Mouse (Mus musculus): ENCODE results near the gene Rgs6. TPM values are rescaled to one million over a fixed set of nuclear protein-coding genes. Genes with fewer than 3 reads are reported as not detected.

Gene Rgs6
- polyA plus RNA-seq, 1 experiment from 2014 or later: 1.4 TPM

DNA sequence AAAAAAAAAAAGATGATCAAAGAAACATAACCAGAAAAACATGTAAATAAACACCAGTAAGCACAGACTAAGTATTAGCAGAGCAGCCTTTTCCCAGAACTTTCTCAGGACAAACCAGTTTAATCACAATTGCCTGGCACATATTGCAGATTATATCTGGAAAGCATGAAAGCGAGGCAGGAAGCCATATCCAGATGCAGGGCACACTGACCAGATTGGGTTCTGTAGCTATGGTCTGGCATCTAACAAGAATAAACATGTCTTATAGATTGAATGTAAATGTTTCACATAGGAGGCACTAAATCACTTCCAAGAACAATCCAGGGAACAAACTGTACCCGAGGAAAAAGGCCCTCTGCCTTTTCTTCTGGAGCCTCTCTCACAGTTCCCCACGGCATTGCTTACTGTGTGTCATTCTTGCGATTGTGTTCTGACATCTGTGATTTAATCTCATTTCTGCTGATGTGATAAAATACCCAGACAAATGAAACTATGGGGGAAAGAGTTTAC lies 423.0 kb downstream of the Rgs6 start:
- no peaks in the 10 kb centered on the region for H3K4me1 ChIP-seq (ENCODE audit: control insufficient read depth, insufficient read depth, low read length)
- no peak overlapping the region for H3K4me2 ChIP-seq (replicated peaks; ENCODE audit: low read depth, low read length)
- H3K4me3 ChIP-seq (ENCODE audit: low read depth, low read length): no peak overlapping the region
- no peak for ATAC-seq (ENCODE audit: insufficient number of reproducible peaks, insufficient read depth, low FRiP score, low read depth)
- WGBS: 78% methylated on average over 4 of the region's 4 CpGs
- H3K27ac ChIP-seq (ENCODE audit: low read length): no peak overlapping the region
- no peaks in the 10 kb centered on the region for H3K36me3 ChIP-seq (ENCODE audit: control insufficient read depth, insufficient read depth, low read length)
- no peak overlapping the region for H3K9ac ChIP-seq (replicated peaks; ENCODE audit: low read depth, low read length)
- H3K27me3 ChIP-seq (ENCODE audit: control insufficient read depth, insufficient read depth, low read length): no peaks in the 10 kb centered on the region
- no peaks in the 10 kb centered on the region for H3K9me3 ChIP-seq (ENCODE audit: control insufficient read depth, low read depth, low read length)

- Histone ChIP-seq H3K4me1 (ENCODE audit: control insufficient read depth, insufficient read depth, low read length) (no peaks in the 10 kb centered on the region), H3K4me2 (replicated peaks; ENCODE audit: low read depth, low read length) (no peak overlapping the region), H3K36me3 (ENCODE audit: control insufficient read depth, insufficient read depth, low read length) (no peaks in the 10 kb centered on the region), H3K9ac (replicated peaks; ENCODE audit: low read depth, low read length) (no peak overlapping the region), H3K4me3 (ENCODE audit: low read depth, low read length) (no peak overlapping the region), H3K27ac (ENCODE audit: low read length) (no peak overlapping the region), H3K9me3 (ENCODE audit: control insufficient read depth, low read depth, low read length) (no peaks in the 10 kb centered on the region), H3K27me3 (ENCODE audit: control insufficient read depth, insufficient read depth, low read length) (no peaks in the 10 kb centered on the region)
- ATAC-seq (ENCODE audit: insufficient number of reproducible peaks, insufficient read depth, low FRiP score, low read depth): no peak
- WGBS: 67% methylated on average over 4 of the region's 4 CpGs
These were observed 426.0 kb downstream of the Rgs6 start for GRCm38 (mm10) chr12:83013918-83014691.

DNA sequence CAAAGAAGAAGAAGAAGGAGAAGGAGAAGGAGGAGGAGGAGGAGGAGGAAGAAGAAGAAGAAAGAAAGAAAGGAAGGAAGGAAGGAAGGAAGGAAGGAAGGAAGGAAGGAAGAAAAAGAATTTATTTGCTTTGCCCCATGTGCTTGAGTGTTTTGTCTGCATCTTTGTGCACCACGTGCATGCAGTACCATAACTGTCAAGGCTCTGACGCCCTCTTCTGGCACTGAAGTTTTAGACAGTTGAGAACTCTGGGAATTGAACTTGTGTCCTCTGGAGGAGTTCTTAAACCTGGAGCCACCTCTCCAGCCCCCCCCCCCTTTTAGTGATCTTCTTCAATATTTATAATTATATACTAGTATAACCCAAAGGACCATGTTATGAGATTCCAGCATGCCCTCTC lies 426.8 kb downstream of the Rgs6 start:
- no peak overlapping the region for H3K4me3 ChIP-seq (ENCODE audit: low read depth, low read length)
- no peak overlapping the region for H3K9ac ChIP-seq (replicated peaks; ENCODE audit: low read depth, low read length)
- H3K9me3 ChIP-seq (ENCODE audit: control insufficient read depth, low read depth, low read length): no peaks in the 10 kb centered on the region
- H3K4me2 ChIP-seq (replicated peaks; ENCODE audit: low read depth, low read length): no peak overlapping the region
- no peaks in the 10 kb centered on the region for H3K36me3 ChIP-seq (ENCODE audit: control insufficient read depth, insufficient read depth, low read length)
- no peak for ATAC-seq (ENCODE audit: insufficient number of reproducible peaks, insufficient read depth, low FRiP score, low read depth)
- no peaks in the 10 kb centered on the region for H3K27me3 ChIP-seq (ENCODE audit: control insufficient read depth, insufficient read depth, low read length)
- WGBS: 19% methylated on average over 2 of the region's 2 CpGs
- no peaks in the 10 kb centered on the region for H3K4me1 ChIP-seq (ENCODE audit: control insufficient read depth, insufficient read depth, low read length)
- H3K27ac ChIP-seq (ENCODE audit: low read length): no peak overlapping the region

GRCm38 (mm10) chr12:83015366-83015765 lies 427.3 kb downstream of the Rgs6 start:
- ATAC-seq (ENCODE audit: insufficient number of reproducible peaks, insufficient read depth, low FRiP score, low read depth): no peak
- 66% methylated on average over 5 of the region's 5 CpGs for WGBS
- no peak overlapping the region for H3K27ac ChIP-seq (ENCODE audit: low read length)
- no peaks in the 10 kb centered on the region for H3K4me1 ChIP-seq (ENCODE audit: control insufficient read depth, insufficient read depth, low read length)
- no peak overlapping the region for H3K4me2 ChIP-seq (replicated peaks; ENCODE audit: low read depth, low read length)
- H3K36me3 ChIP-seq (ENCODE audit: control insufficient read depth, insufficient read depth, low read length): no peaks in the 10 kb centered on the region
- no peak overlapping the region for H3K9ac ChIP-seq (replicated peaks; ENCODE audit: low read depth, low read length)
- no peaks in the 10 kb centered on the region for H3K9me3 ChIP-seq (ENCODE audit: control insufficient read depth, low read depth, low read length)
- no peaks in the 10 kb centered on the region for H3K27me3 ChIP-seq (ENCODE audit: control insufficient read depth, insufficient read depth, low read length)
- no peak overlapping the region for H3K4me3 ChIP-seq (ENCODE audit: low read depth, low read length)

- Histone ChIP-seq H3K27me3 (ENCODE audit: control insufficient read depth, insufficient read depth, low read length) (no peaks in the 10 kb centered on the region), H3K27ac (ENCODE audit: low read length) (no peak overlapping the region), H3K4me2 (replicated peaks; ENCODE audit: low read depth, low read length) (no peak overlapping the region), H3K4me1 (ENCODE audit: control insufficient read depth, insufficient read depth, low read length) (no peaks in the 10 kb centered on the region), H3K4me3 (ENCODE audit: low read depth, low read length) (no peak overlapping the region), H3K9me3 (ENCODE audit: control insufficient read depth, low read depth, low read length) (no peaks in the 10 kb centered on the region), H3K9ac (replicated peaks; ENCODE audit: low read depth, low read length) (no peak overlapping the region), H3K36me3 (ENCODE audit: control insufficient read depth, insufficient read depth, low read length) (no peaks in the 10 kb centered on the region)
- WGBS: 79% methylated on average over 6 of the region's 6 CpGs
- ATAC-seq (ENCODE audit: insufficient number of reproducible peaks, insufficient read depth, low FRiP score, low read depth): no peak
These were observed 428.4 kb downstream of the Rgs6 start for GRCm38 (mm10) chr12:83016486-83016885.

- Histone ChIP-seq H3K27ac (ENCODE audit: low read length) (no peak overlapping the region), H3K4me3 (ENCODE audit: low read depth, low read length) (no peak overlapping the region), H3K27me3 (ENCODE audit: control insufficient read depth, insufficient read depth, low read length) (no peaks in the 10 kb centered on the region), H3K9me3 (ENCODE audit: control insufficient read depth, low read depth, low read length) (no peaks in the 10 kb centered on the region), H3K4me1 (ENCODE audit: control insufficient read depth, insufficient read depth, low read length) (no peaks in the 10 kb centered on the region), H3K9ac (replicated peaks; ENCODE audit: low read depth, low read length) (no peak overlapping the region), H3K4me2 (replicated peaks; ENCODE audit: low read depth, low read length) (no peak overlapping the region), H3K36me3 (ENCODE audit: control insufficient read depth, insufficient read depth, low read length) (no peaks in the 10 kb centered on the region)
- 2% methylated on average over 3 of the region's 3 CpGs for WGBS
- no peak for ATAC-seq (ENCODE audit: insufficient number of reproducible peaks, insufficient read depth, low FRiP score, low read depth)
These were observed 429.9 kb downstream of the Rgs6 start for GRCm38 (mm10) chr12:83018005-83018404.

GRCm38 (mm10) chr12:83026985-83027384 lies 438.9 kb downstream of the Rgs6 start:
- H3K36me3 ChIP-seq (ENCODE audit: control insufficient read depth, insufficient read depth, low read length): no peaks in the 10 kb centered on the region
- no peak overlapping the region for H3K9ac ChIP-seq (replicated peaks; ENCODE audit: low read depth, low read length)
- ATAC-seq (ENCODE audit: insufficient number of reproducible peaks, insufficient read depth, low FRiP score, low read depth): no peak
- no peaks in the 10 kb centered on the region for H3K27me3 ChIP-seq (ENCODE audit: control insufficient read depth, insufficient read depth, low read length)
- no peaks in the 10 kb centered on the region for H3K4me1 ChIP-seq (ENCODE audit: control insufficient read depth, insufficient read depth, low read length)
- WGBS: 38% methylated on average over 3 of the region's 3 CpGs
- H3K9me3 ChIP-seq (ENCODE audit: control insufficient read depth, low read depth, low read length): no peaks in the 10 kb centered on the region
- no peak overlapping the region for H3K4me2 ChIP-seq (replicated peaks; ENCODE audit: low read depth, low read length)
- H3K27ac ChIP-seq (ENCODE audit: low read length): no peak overlapping the region
- H3K4me3 ChIP-seq (ENCODE audit: low read depth, low read length): no peak overlapping the region

- no peaks in the 10 kb centered on the region for H3K9me3 ChIP-seq (ENCODE audit: control insufficient read depth, low read depth, low read length)
- WGBS: 53% methylated on average over 7 of the region's 7 CpGs
- no peak overlapping the region for H3K27ac ChIP-seq (ENCODE audit: low read length)
- H3K4me2 ChIP-seq (replicated peaks; ENCODE audit: low read depth, low read length): no peak overlapping the region
- no peaks in the 10 kb centered on the region for H3K27me3 ChIP-seq (ENCODE audit: control insufficient read depth, insufficient read depth, low read length)
- no peaks in the 10 kb centered on the region for H3K4me1 ChIP-seq (ENCODE audit: control insufficient read depth, insufficient read depth, low read length)
- no peak overlapping the region for H3K9ac ChIP-seq (replicated peaks; ENCODE audit: low read depth, low read length)
- H3K4me3 ChIP-seq (ENCODE audit: low read depth, low read length): no peak overlapping the region
- ATAC-seq (ENCODE audit: insufficient number of reproducible peaks, insufficient read depth, low FRiP score, low read depth): no peak
- H3K36me3 ChIP-seq (ENCODE audit: control insufficient read depth, insufficient read depth, low read length): no peaks in the 10 kb centered on the region
These were observed 445.2 kb downstream of the Rgs6 start for GRCm38 (mm10) chr12:83033171-83033835.
